ENCODE assay signal across 16 mouse cellular contexts in genomic region chr17:27518700-27519595, GRCm38 (mm10). TPM values are rescaled to one million over a fixed set of nuclear protein-coding genes. Genes with fewer than 3 reads are reported as not detected.
DNase-seq lines count a peak whose midpoint lies in the region; ATAC-seq and TF ChIP-seq lines count a peak whose summit lies in the region.
"Had no signal": no experiment of that assay in that cellular context is flagged by ENCODE, and none has a peak within 500 bp of the region (broad histone marks: within the 10 kb centered on the region; RNA-seq: fewer than 3 reads in every experiment).

No protein-coding gene starts in this region.

- TF ChIP-seq EP300 in stomach, postnatal 0 days (optimal IDR thresholded peaks at IDR 0.05): no peak

- H3K4me3 ChIP-seq in stomach, embryonic 16.5 days (replicated peaks; ENCODE audit: low read length): no peak overlapping the region
- no peak overlapping the region for H3K4me3 ChIP-seq in stomach, postnatal 0 days (ENCODE audit: low read depth, low read length)
- H3K4me3 ChIP-seq in midbrain, embryonic 12.5 days: no peak overlapping the region
- H3K4me3 ChIP-seq: intestine, embryonic 15.5 days; limb, embryonic 15.5 days; megakaryocyte, embryonic 14.5 days had no signal

- no peaks in the 10 kb centered on the region for H3K36me3 ChIP-seq in stomach, embryonic 16.5 days (ENCODE audit: control insufficient read depth, insufficient read depth, low read length)
- H3K36me3 ChIP-seq in stomach, postnatal 0 days (ENCODE audit: control insufficient read depth, insufficient read depth, low read length): no peaks in the 10 kb centered on the region
- no peaks in the 10 kb centered on the region for H3K36me3 ChIP-seq in midbrain, embryonic 12.5 days
- H3K36me3 ChIP-seq: intestine, embryonic 15.5 days; limb, embryonic 15.5 days had no signal

- H3K27ac ChIP-seq in stomach, embryonic 16.5 days (ENCODE audit: low read length): no peak overlapping the region
- no peak overlapping the region for H3K27ac ChIP-seq in stomach, postnatal 0 days (replicated peaks)
- H3K27ac ChIP-seq in midbrain, embryonic 12.5 days (replicated peaks): peak overlapping the region; percentile 78
- H3K27ac ChIP-seq: intestine, embryonic 15.5 days; limb, embryonic 15.5 days had no signal

- no peak overlapping the region for H3K9ac ChIP-seq in stomach, embryonic 16.5 days (ENCODE audit: low read length)
- H3K9ac ChIP-seq in stomach, postnatal 0 days (ENCODE audit: low read length): no peak overlapping the region
- H3K9ac ChIP-seq in midbrain, embryonic 12.5 days (replicated peaks): no peak overlapping the region; the same call in 1 of the 2 replicates
- H3K9ac ChIP-seq: intestine, embryonic 15.5 days; limb, embryonic 15.5 days had no signal

- 0 out of 2 replicates have a peak, but pooled peaks have one; percentile 14 for ATAC-seq in stomach, embryonic 16.5 days (ENCODE audit: insufficient read depth, low FRiP score)
- ATAC-seq in stomach, postnatal 0 days (ENCODE audit: low FRiP score, low TSS enrichment): no peak
- peak; percentile 68; the same call in 1 of the 2 replicates for ATAC-seq in midbrain, embryonic 12.5 days (ENCODE audit: low FRiP score, low read depth)
- ATAC-seq in megakaryocyte, adult 5-6 weeks (ENCODE audit: poor library complexity, severe bottlenecking): no peak
- ATAC-seq: intestine, embryonic 15.5 days had no signal

- 46% methylated on average over 15 of the region's 15 CpGs for WGBS in stomach, embryonic 16.5 days
- 55% methylated on average over 15 of the region's 15 CpGs for WGBS in stomach, postnatal 0 days
- 21% methylated on average over 15 of the region's 15 CpGs for WGBS in midbrain, embryonic 12.5 days

- no peaks in the 10 kb centered on the region for H3K4me1 ChIP-seq in stomach, embryonic 16.5 days (ENCODE audit: control insufficient read depth, insufficient read depth, low read length)
- H3K4me1 ChIP-seq in stomach, postnatal 0 days (replicated peaks; ENCODE audit: control insufficient read depth, insufficient read depth): no peaks in the 10 kb centered on the region
- peaks cover 39% of the 10 kb centered on the region for H3K4me1 ChIP-seq in midbrain, embryonic 12.5 days

- no peaks in the 10 kb centered on the region for H3K9me3 ChIP-seq in stomach, embryonic 16.5 days (replicated peaks; ENCODE audit: control insufficient read depth, low read length)
- H3K9me3 ChIP-seq in stomach, postnatal 0 days (ENCODE audit: control insufficient read depth, low read length): no peaks in the 10 kb centered on the region
- H3K9me3 ChIP-seq in midbrain, embryonic 12.5 days: no peaks in the 10 kb centered on the region
- H3K9me3 ChIP-seq: intestine, embryonic 15.5 days; limb, embryonic 15.5 days; megakaryocyte, embryonic 14.5 days had no signal

- peak; percentile 21 to 47 for DNase-seq in cerebellum, postnatal 25 days
- DNase-seq in cerebellum, adult 8-10 months: no peak
- DNase-seq in stomach, postnatal 0 days (ENCODE audit: low spot score): no peak
- DNase-seq in left cerebral cortex, adult 18-20 months (ENCODE audit: low spot score in 2 of 2): no peak
- no peak for DNase-seq in cerebellum, postnatal 36 days
- DNase-seq: kidney, postnatal 14 days; lung, adult 2 months; spleen, adult 18-20 months; thymus, postnatal 4 days had no signal

- no peak for TF ChIP-seq CTCF in stomach, postnatal 0 days (IDR thresholded peaks at IDR 0.05; ENCODE audit: low read depth)

- H3K4me2 ChIP-seq in stomach, embryonic 16.5 days (ENCODE audit: low read depth, low read length): no peak overlapping the region
- no peak overlapping the region for H3K4me2 ChIP-seq in stomach, postnatal 0 days (replicated peaks; ENCODE audit: low read depth)
- peak overlapping the region; percentile 12 for H3K4me2 ChIP-seq in midbrain, embryonic 12.5 days (replicated peaks)
- H3K4me2 ChIP-seq: intestine, embryonic 15.5 days; limb, embryonic 15.5 days had no signal

- peaks cover 51% of the 10 kb centered on the region for H3K27me3 ChIP-seq in stomach, embryonic 16.5 days (ENCODE audit: control insufficient read depth, insufficient read depth, low read length)
- peaks cover 10% of the 10 kb centered on the region for H3K27me3 ChIP-seq in stomach, postnatal 0 days (ENCODE audit: control insufficient read depth, insufficient read depth, low read length)
- peaks cover 70% of the 10 kb centered on the region for H3K27me3 ChIP-seq in midbrain, embryonic 12.5 days

RNA-seq across cellular contexts. Expression of gene Grm4, which starts 2.3 kb away (rescaled TPM):
- polyA plus RNA-seq in stomach, embryonic 16.5 days (2015; fragmentation: Nextera tagmentation; extraction: Ambion mirVana): 0.19 and 0.50 TPM in 2 replicates
- 0.16 TPM in 2 replicates for polyA plus RNA-seq in stomach, postnatal 0 days (2015; fragmentation: Nextera tagmentation; extraction: Ambion mirVana)
- 4.2 and 5.7 TPM in 2 replicates for polyA plus RNA-seq in midbrain, embryonic 12.5 days (2016; fragmentation: Nextera tagmentation; extraction: Ambion mirVana)
- 10 to 100 TPM; 22.3 to 27.6 TPM for total RNA-seq in left cerebral cortex, adult 18-20 months (2021)
- not detected in 2 replicates for total RNA-seq in megakaryocyte, adult 5-6 weeks (2015)
- total RNA-seq in megakaryocyte, adult 5-6 weeks (2017): not detected in 2 replicates
- total RNA-seq: granulocyte monocyte progenitor cell, adult 5-6 weeks had no signal

RNA-seq across cellular contexts. Expression of gene Hmga1, which starts 37.3 kb away (rescaled TPM):
- 163 and 171 TPM in 2 replicates for polyA plus RNA-seq in stomach, embryonic 16.5 days (2015; fragmentation: Nextera tagmentation; extraction: Ambion mirVana)
- 71.1 and 78.4 TPM in 2 replicates for polyA plus RNA-seq in stomach, postnatal 0 days (2015; fragmentation: Nextera tagmentation; extraction: Ambion mirVana)
- 213 and 215 TPM in 2 replicates for polyA plus RNA-seq in midbrain, embryonic 12.5 days (2016; fragmentation: Nextera tagmentation; extraction: Ambion mirVana)
- total RNA-seq in left cerebral cortex, adult 18-20 months (2021): 10 to 100 TPM; 50.7 to 58.9 TPM
- total RNA-seq in megakaryocyte, adult 5-6 weeks (2015): 159 and 170 TPM in 2 replicates
- 89.8 and 99.6 TPM in 2 replicates for total RNA-seq in megakaryocyte, adult 5-6 weeks (2017)

RNA-seq across cellular contexts. Expression of gene AI413582, which starts 46.6 kb away (rescaled TPM):
- 24.3 and 29.0 TPM in 2 replicates for polyA plus RNA-seq in stomach, embryonic 16.5 days (2015; fragmentation: Nextera tagmentation; extraction: Ambion mirVana)
- polyA plus RNA-seq in stomach, postnatal 0 days (2015; fragmentation: Nextera tagmentation; extraction: Ambion mirVana): 37.1 and 37.7 TPM in 2 replicates
- polyA plus RNA-seq in midbrain, embryonic 12.5 days (2016; fragmentation: Nextera tagmentation; extraction: Ambion mirVana): 18.9 and 20.7 TPM in 2 replicates
- 10 to 100 TPM; 83.2 to 92.5 TPM for total RNA-seq in left cerebral cortex, adult 18-20 months (2021)
- total RNA-seq in megakaryocyte, adult 5-6 weeks (2015): 58.0 and 63.8 TPM in 2 replicates
- 55.4 and 62.9 TPM in 2 replicates for total RNA-seq in megakaryocyte, adult 5-6 weeks (2017)

Comparison
In these comparisons a context has a peak if more than half of its experiments do, and no peak if none do; other contexts are left out.
1. DNase-seq: peak in cerebellum, postnatal 25 days (2 of 2); none in cerebellum, adult 8-10 months (single experiment), stomach, postnatal 0 days (single experiment), left cerebral cortex, adult 18-20 months (0 of 2) and cerebellum, postnatal 36 days (0 of 2).
2. ATAC-seq: peak in stomach, embryonic 16.5 days (single experiment) and midbrain, embryonic 12.5 days (single experiment); none in stomach, postnatal 0 days (single experiment) and megakaryocyte, adult 5-6 weeks (single experiment).